Mouse (Mus musculus) G1E (cell line): ENCODE data around the gene Mrm1. TPM values are rescaled to one million over a fixed set of nuclear protein-coding genes. Genes with fewer than 3 reads are reported as not detected.

Experiments used
- ATAC-seq: 2 replicates; pipeline ENCODE4 v1.8.0; 2016; ENCODE audit warnings: mild to moderate bottlenecking; ENCODE audit not compliant: insufficient number of reproducible peaks, poor library complexity, low FRiP score, severe bottlenecking; ENCODE audit errors: extremely low read depth
- DNase-seq: peaks from one replicate; pipeline ENCODE4 v3.0.0; 2012; ENCODE audit warnings: low spot score
- H3K27me3 ChIP-seq: 2 replicates; pipeline ENCODE4 v1.6.1; 2012; ENCODE audit warnings: mild to moderate bottlenecking, low read length, inconsistent platforms; ENCODE audit not compliant: insufficient read depth
- H3K36me3 ChIP-seq: replicated peaks from 2 replicates; pipeline ENCODE3; 2012; ENCODE audit warnings: mild to moderate bottlenecking, inconsistent platforms
- H3K4me1 ChIP-seq: 2 replicates; pipeline ENCODE4 v1.6.1; 2012; ENCODE audit warnings: low read depth, low read length, inconsistent platforms, mixed read lengths; ENCODE audit not compliant: insufficient read depth
- H3K4me3 ChIP-seq: 2 replicates; pipeline ENCODE4 v1.5.1; 2012; ENCODE audit warnings: low read depth, mild to moderate bottlenecking, inconsistent platforms, low read length, moderate library complexity, mixed read lengths
- H3K9me3 ChIP-seq: replicated peaks from 2 replicates; pipeline ENCODE4 v1.6.1; 2012; ENCODE audit warnings: inconsistent platforms
- CTCF ChIP-seq: IDR thresholded peaks from 2 replicates; pipeline ENCODE4 v1.5.1; 2012; ENCODE audit warnings: low read depth, low read length, inconsistent platforms, mixed read lengths
- GATA1 ChIP-seq: IDR thresholded peaks from 2 replicates; pipeline ENCODE4 v1.6.1; 2012; ENCODE audit warnings: borderline replicate concordance, low read length, inconsistent platforms, mixed read lengths
- GATA2 ChIP-seq: IDR thresholded peaks from 2 replicates; pipeline ENCODE4 v1.6.1; 2012; ENCODE audit warnings: low read depth, low read length, inconsistent platforms, borderline replicate concordance
- POLR2AphosphoS5 ChIP-seq: IDR thresholded peaks from 2 replicates; pipeline ENCODE4 v1.6.1; 2012; ENCODE audit warnings: low read depth, low read length, inconsistent platforms; ENCODE audit not compliant: insufficient replicate concordance
- TAL1 ChIP-seq: conservative IDR thresholded peaks from 2 replicates; pipeline ENCODE4 v1.6.1; 2012; ENCODE audit warnings: low read depth, low read length, inconsistent platforms, mixed read lengths
- polyA plus RNA-seq: library from polyadenylated mRNA; stranded (reverse); fragments of >175 nt; gene quantifications from 2 replicates; pipeline ENCODE4 v1.2.3, GENCODE M21; 2012
- total RNA-seq, 2 experiments: library from RNA; stranded (forward) in 1 of 2; stranded (reverse) in 1 of 2; fragments of 200-1000 nt in 1 of 2; fragments of >200 nt in 1 of 2; fragmentation: Nextera tagmentation in 1 of 2; gene quantifications; 2 replicates each; pipeline ENCODE4 v1.2.3; 2014 to 2017

The Mrm1 gene
- total RNA-seq (2014; fragmentation: Nextera tagmentation) (10.0 and 14.1 TPM in 2 replicates), total RNA-seq (2017) (8.0 and 10.7 TPM in 2 replicates), polyA plus RNA-seq (9.8 and 10.5 TPM in 2 replicates)

GRCm38 (mm10) chr11:84818961-84819692 is at the start of gene Mrm1:
Gene Mrm1, minus strand, starts transcription at chr11:84819515.
- DNase-seq (peak; percentile 90), ATAC-seq (peak; percentile 62)
- Histone ChIP-seq H3K36me3 (peaks cover 67% of the 10 kb centered on the region), H3K9me3 (peaks cover 2% of the 10 kb centered on the region; the same call in 1 of the 2 replicates), H3K4me1 (peaks cover 82% of the 10 kb centered on the region), H3K4me3 (peak within 1 kb of the TSS; percentile 96), H3K27me3 (no peaks in the 10 kb centered on the region)
- TF ChIP-seq GATA2 (no peak), CTCF (peak; percentile 53)

DNA sequence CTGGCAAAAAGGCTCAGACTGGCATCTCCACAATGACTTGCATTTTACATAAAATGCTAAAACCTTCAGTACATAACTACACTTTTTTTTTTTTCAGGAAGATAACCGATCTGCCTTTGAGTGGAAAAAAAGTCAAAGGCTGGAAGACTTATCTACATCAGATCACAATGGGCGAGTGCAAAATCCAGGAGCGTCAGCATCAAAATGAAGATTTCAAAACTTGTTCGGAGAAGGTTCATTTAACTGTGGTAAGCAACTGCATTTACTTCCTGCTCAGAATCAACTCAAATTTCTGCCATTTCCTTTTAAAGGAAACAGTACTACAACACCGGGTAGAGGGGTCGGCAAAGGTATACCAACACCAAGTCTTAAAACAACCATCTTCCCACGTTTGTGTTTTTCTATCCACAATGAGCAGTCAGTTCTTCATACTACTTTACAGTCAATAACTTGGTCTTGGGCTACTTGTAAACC is 49.5 kb upstream of the Mrm1 start:
- no peaks in the 10 kb centered on the region for H3K27me3 ChIP-seq
- H3K4me1 ChIP-seq: peaks cover 47% of the 10 kb centered on the region
- no peak for ATAC-seq
- peak overlapping the region; percentile 97 for H3K4me3 ChIP-seq
- TF ChIP-seq GATA1: no peak
- TF ChIP-seq GATA2: no peak
- TF ChIP-seq CTCF: no peak
- TF ChIP-seq TAL1: no peak
- no peak for TF ChIP-seq POLR2AphosphoS5
- peaks cover 28% of the 10 kb centered on the region for H3K36me3 ChIP-seq
- DNase-seq: no peak
- no peaks in the 10 kb centered on the region for H3K9me3 ChIP-seq

DNA sequence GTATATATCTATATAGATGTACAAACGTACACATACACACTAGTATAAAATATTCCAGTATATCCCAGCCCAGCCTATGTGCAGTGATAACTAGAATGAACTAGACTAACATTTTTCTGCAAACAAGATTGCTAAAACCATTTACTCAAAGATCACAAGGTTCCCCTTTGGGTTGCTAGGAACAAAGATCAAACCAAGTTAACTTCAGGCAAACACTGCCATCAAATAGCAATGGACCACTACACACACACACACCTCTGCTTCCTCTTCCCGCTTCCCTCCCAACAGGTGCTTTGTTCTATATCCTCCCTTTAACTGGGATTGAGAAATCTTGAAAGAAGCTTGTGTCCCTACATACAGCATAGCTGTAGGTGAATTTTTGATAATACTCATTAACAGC is 48.3 kb upstream of the Mrm1 start:
- Histone ChIP-seq H3K27me3 (no peaks in the 10 kb centered on the region), H3K4me3 (peak overlapping the region; percentile 60), H3K4me1 (peaks cover 46% of the 10 kb centered on the region), H3K36me3 (peaks cover 36% of the 10 kb centered on the region), H3K9me3 (no peaks in the 10 kb centered on the region)
- ATAC-seq: no peak
- no peak for DNase-seq
- no peak for TF ChIP-seq TAL1

- H3K4me3 ChIP-seq: no peak overlapping the region
Measured at GRCm38 (mm10) chr11:84865268-84865667, 46.0 kb upstream of the Mrm1 start.

GRCm38 (mm10) chr11:84855285-84855684 is 36.0 kb upstream of the Mrm1 start:
- Histone ChIP-seq H3K4me1 (peaks cover 14% of the 10 kb centered on the region), H3K9me3 (no peaks in the 10 kb centered on the region), H3K27me3 (no peaks in the 10 kb centered on the region), H3K4me3 (no peak overlapping the region), H3K36me3 (peaks cover 83% of the 10 kb centered on the region)
- DNase-seq: no peak
- TF ChIP-seq GATA2: no peak
- no peak for TF ChIP-seq TAL1
- TF ChIP-seq CTCF: no peak
- TF ChIP-seq GATA1: no peak
- TF ChIP-seq POLR2AphosphoS5: no peak
- no peak for ATAC-seq

More at GRCm38 (mm10) chr11:84865268-84865667, 46.0 kb upstream of the Mrm1 start:
- TF ChIP-seq CTCF (no peak), GATA1 (no peak), POLR2AphosphoS5 (no peak), TAL1 (no peak), GATA2 (no peak)
- no peak for DNase-seq
- Histone ChIP-seq H3K9me3 (no peaks in the 10 kb centered on the region), H3K36me3 (peaks cover 48% of the 10 kb centered on the region), H3K27me3 (no peaks in the 10 kb centered on the region), H3K4me1 (peaks cover 57% of the 10 kb centered on the region)
- ATAC-seq: no peak

DNA sequence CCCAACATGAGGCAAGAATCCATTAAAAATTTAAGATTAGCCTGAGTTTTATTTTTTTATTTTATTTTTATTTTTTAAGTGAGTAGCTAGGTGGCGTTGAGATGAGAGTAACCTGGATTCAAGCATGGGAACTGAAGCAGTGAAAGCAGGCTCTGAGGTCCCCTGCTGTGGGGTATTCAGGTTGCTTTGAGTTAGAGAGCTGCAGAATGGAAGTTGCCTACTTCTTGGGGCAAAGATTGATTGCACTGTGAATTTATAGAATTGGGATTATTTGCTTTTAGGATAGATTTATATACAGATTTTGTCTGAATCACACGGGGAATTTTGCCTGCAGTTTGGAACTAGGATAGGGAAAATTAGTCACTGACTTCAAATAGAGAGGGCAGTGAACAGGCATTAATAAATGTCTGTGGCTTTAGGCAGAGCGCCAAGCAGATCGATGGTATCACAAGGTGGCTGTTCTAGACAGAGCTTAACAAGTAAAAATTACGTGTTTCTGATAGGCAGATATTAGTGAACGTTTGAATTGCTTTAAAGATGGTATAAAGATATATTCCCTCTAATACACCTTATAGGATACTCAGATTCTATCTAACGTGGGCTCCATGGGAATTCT is 28.3 kb upstream of the Mrm1 start:
- Histone ChIP-seq H3K9me3 (no peaks in the 10 kb centered on the region), H3K27me3 (no peaks in the 10 kb centered on the region), H3K4me1 (peaks cover 7% of the 10 kb centered on the region; the same call in 1 of the 2 replicates), H3K4me3 (no peak overlapping the region), H3K36me3 (peaks cover 75% of the 10 kb centered on the region)
- DNase-seq: no peak
- no peak for TF ChIP-seq CTCF
- no peak for TF ChIP-seq GATA1
- TF ChIP-seq GATA2: no peak
- TF ChIP-seq POLR2AphosphoS5: no peak
- no peak for TF ChIP-seq TAL1
- ATAC-seq: no peak
